10 mouse cellular contexts compared by ENCODE assay signal in genomic region chr7:99947329-99947728, GRCm38 (mm10). TPM values are rescaled to one million over a fixed set of nuclear protein-coding genes. Genes with fewer than 3 reads are reported as not detected.
A peak's percentile ranks its signal among the peaks of the same experiment; 100 is the strongest.
DNase-seq lines count a peak whose midpoint lies in the region; ATAC-seq lines count a peak whose summit lies in the region.
"Had no signal": no experiment of that assay in that cellular context is flagged by ENCODE, and none has a peak within 500 bp of the region (broad histone marks: within the 10 kb centered on the region; RNA-seq: fewer than 3 reads in every experiment).

No protein-coding gene starts in this region.

- peak; percentile 20 for DNase-seq in ovary, adult 18-20 months (ENCODE audit: low spot score)
- no peak for DNase-seq in ovary, postnatal 14 days (ENCODE audit: low spot score)
- peak; percentile 47 for DNase-seq in cerebellum, adult 9-11 months
- DNase-seq in left cerebral cortex, adult 8-10 months (ENCODE audit: low spot score in 2 of 2) = peak; percentile 61 to 96
- DNase-seq in right cerebral cortex, postnatal 36 days (ENCODE audit: low spot score in 2 of 2) = peak; percentile 94 to 95
- DNase-seq in thymus, postnatal 0 days (ENCODE audit: low spot score) = no peak

- H3K27ac ChIP-seq in hindbrain, embryonic 12.5 days = no peak overlapping the region
- H3K27ac ChIP-seq: kidney, postnatal 0 days; midbrain, embryonic 12.5 days had no signal

- no peak overlapping the region for H3K9ac ChIP-seq in hindbrain, embryonic 12.5 days
- H3K9ac ChIP-seq: midbrain, embryonic 12.5 days had no signal

- no peaks in the 10 kb centered on the region for H3K27me3 ChIP-seq in hindbrain, embryonic 12.5 days
- H3K27me3 ChIP-seq: midbrain, embryonic 12.5 days had no signal

- no peaks in the 10 kb centered on the region for H3K9me3 ChIP-seq in hindbrain, embryonic 12.5 days (replicated peaks)
- H3K9me3 ChIP-seq: midbrain, embryonic 12.5 days had no signal

- no peak overlapping the region for H3K4me3 ChIP-seq in hindbrain, embryonic 12.5 days
- H3K4me3 ChIP-seq: midbrain, embryonic 12.5 days had no signal

- no peak overlapping the region for H3K4me2 ChIP-seq in hindbrain, embryonic 12.5 days (replicated peaks)
- H3K4me2 ChIP-seq: midbrain, embryonic 12.5 days had no signal

- no peak; the same call in 1 of the 2 replicates for ATAC-seq in megakaryocyte progenitor cell, adult 5-6 weeks (replicated peaks; ENCODE audit: poor library complexity)
- no peak for ATAC-seq in hindbrain, embryonic 12.5 days (ENCODE audit: low FRiP score)

- WGBS in hindbrain, embryonic 12.5 days = 94% methylated on average over 9 of the region's 9 CpGs

- H3K36me3 ChIP-seq in hindbrain, embryonic 12.5 days = peaks cover 56% of the 10 kb centered on the region

- no peaks in the 10 kb centered on the region for H3K4me1 ChIP-seq in hindbrain, embryonic 12.5 days
- H3K4me1 ChIP-seq: midbrain, embryonic 12.5 days had no signal

RNA-seq across cellular contexts. Expression of gene Rnf169, which starts 32.9 kb away (rescaled TPM):
- total RNA-seq in left cerebral cortex, adult 8-10 months (2022) = 10 to 100 TPM; 49.0 to 54.0 (median 51.9) TPM
- 5.0 and 7.0 TPM in 2 replicates for polyA plus RNA-seq in thymus, postnatal 0 days (2015; fragmentation: Nextera tagmentation; extraction: Ambion mirVana)
- 11.3 and 13.3 TPM in 2 replicates for total RNA-seq in megakaryocyte progenitor cell, adult 5-6 weeks (2015)
- total RNA-seq in megakaryocyte progenitor cell, adult 5-6 weeks (2017) = 14.1 and 18.3 TPM in 2 replicates
- polyA plus RNA-seq in hindbrain, embryonic 12.5 days (2016; fragmentation: Nextera tagmentation; extraction: Ambion mirVana) = 6.7 and 7.0 TPM in 2 replicates

RNA-seq across cellular contexts. Expression of gene Chrdl2, which starts 58.6 kb away (rescaled TPM):
- total RNA-seq in left cerebral cortex, adult 8-10 months (2022) = under 1 TPM; 0.19 to 0.61 (median 0.48) TPM
- polyA plus RNA-seq in thymus, postnatal 0 days (2015; fragmentation: Nextera tagmentation; extraction: Ambion mirVana) = 0.08 TPM in 1 of 2 replicates, not detected in the other
- not detected in 2 replicates for total RNA-seq in megakaryocyte progenitor cell, adult 5-6 weeks (2015)
- total RNA-seq in megakaryocyte progenitor cell, adult 5-6 weeks (2017) = not detected in 2 replicates
- 0.34 and 0.42 TPM in 2 replicates for polyA plus RNA-seq in hindbrain, embryonic 12.5 days (2016; fragmentation: Nextera tagmentation; extraction: Ambion mirVana)
- polyA plus RNA-seq: midbrain, embryonic 12.5 days had no signal

Comparison
In these comparisons a context has a peak if more than half of its experiments do, and no peak if none do; other contexts are left out.
1. DNase-seq: peak in ovary, adult 18-20 months (single experiment), cerebellum, adult 9-11 months (single experiment), left cerebral cortex, adult 8-10 months (2 of 2) and right cerebral cortex, postnatal 36 days (2 of 2); none in ovary, postnatal 14 days (single experiment) and thymus, postnatal 0 days (single experiment).